Mouse (Mus musculus): ENCODE data around the gene Syf2. TPM values are rescaled to one million over a fixed set of nuclear protein-coding genes. Genes with fewer than 3 reads are reported as not detected.

The Syf2 gene
- polyA plus RNA-seq, 1 experiment from 2014 or later, result 73.8 TPM

- peak overlapping the region; percentile 89 for H3K4me3 ChIP-seq
- WGBS, result 50% methylated on average over 14 of the region's 14 CpGs
- H3K9ac ChIP-seq, result peak overlapping the region; percentile 84; the same call in 1 of the 2 replicates
- no peaks in the 10 kb centered on the region for H3K27me3 ChIP-seq
- H3K9me3 ChIP-seq, result no peaks in the 10 kb centered on the region
- H3K27ac ChIP-seq, result peak overlapping the region; percentile 89; the same call in 1 of the 2 replicates
- ATAC-seq (ENCODE audit: borderline replicate concordance, extremely low read depth, low FRiP score, low TSS enrichment), result no peak
- H3K4me2 ChIP-seq, result peak overlapping the region; percentile 65
- peaks cover 17% of the 10 kb centered on the region for H3K4me1 ChIP-seq
- peaks cover 18% of the 10 kb centered on the region; the same call in 1 of the 2 replicates for H3K36me3 ChIP-seq
Observed at GRCm38 (mm10) chr4:134915223-134916050, 15.3 kb upstream of the Syf2 start.

GRCm38 (mm10) chr4:134917194-134917593 is 13.5 kb upstream of the Syf2 start:
- 68% methylated on average over 3 of the region's 3 CpGs for WGBS
- no peak for ATAC-seq (ENCODE audit: borderline replicate concordance, extremely low read depth, low FRiP score, low TSS enrichment)
- Histone ChIP-seq H3K4me1 (peaks cover 17% of the 10 kb centered on the region), H3K27me3 (no peaks in the 10 kb centered on the region), H3K9ac (no peak overlapping the region), H3K36me3 (peaks cover 5% of the 10 kb centered on the region; the same call in 1 of the 2 replicates), H3K4me3 (no peak overlapping the region), H3K4me2 (no peak overlapping the region), H3K9me3 (no peaks in the 10 kb centered on the region), H3K27ac (no peak overlapping the region)

DNA sequence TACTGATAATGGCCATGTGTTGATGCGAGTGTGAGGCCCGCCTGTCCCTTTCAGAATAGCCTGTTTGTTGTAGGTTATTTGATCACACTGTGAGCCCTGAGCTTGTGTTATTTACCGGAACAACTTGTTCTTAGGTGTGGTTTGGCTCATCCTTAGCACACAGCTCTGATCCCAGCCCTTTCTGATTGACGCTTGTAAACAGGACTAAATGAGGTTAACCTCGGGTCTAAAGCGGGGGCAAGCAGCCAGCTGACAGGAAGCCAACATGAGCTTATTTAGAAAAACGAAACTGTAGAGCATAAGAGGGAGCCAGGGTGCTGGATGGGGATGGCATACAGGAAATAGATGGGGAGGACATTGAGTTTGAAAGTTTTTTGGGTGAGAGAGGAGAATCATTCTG is 12.3 kb upstream of the Syf2 start:
- Histone ChIP-seq H3K9ac (no peak overlapping the region), H3K27me3 (no peaks in the 10 kb centered on the region), H3K36me3 (no peaks in the 10 kb centered on the region), H3K4me2 (no peak overlapping the region), H3K27ac (peak overlapping the region; percentile 34; the same call in 1 of the 2 replicates), H3K4me3 (no peak overlapping the region), H3K9me3 (no peaks in the 10 kb centered on the region), H3K4me1 (peaks cover 16% of the 10 kb centered on the region)
- 32% methylated on average over 7 of the region's 7 CpGs for whole genome bisulfite sequencing
- ATAC-seq (ENCODE audit: borderline replicate concordance, extremely low read depth, low FRiP score, low TSS enrichment), result no peak

DNA sequence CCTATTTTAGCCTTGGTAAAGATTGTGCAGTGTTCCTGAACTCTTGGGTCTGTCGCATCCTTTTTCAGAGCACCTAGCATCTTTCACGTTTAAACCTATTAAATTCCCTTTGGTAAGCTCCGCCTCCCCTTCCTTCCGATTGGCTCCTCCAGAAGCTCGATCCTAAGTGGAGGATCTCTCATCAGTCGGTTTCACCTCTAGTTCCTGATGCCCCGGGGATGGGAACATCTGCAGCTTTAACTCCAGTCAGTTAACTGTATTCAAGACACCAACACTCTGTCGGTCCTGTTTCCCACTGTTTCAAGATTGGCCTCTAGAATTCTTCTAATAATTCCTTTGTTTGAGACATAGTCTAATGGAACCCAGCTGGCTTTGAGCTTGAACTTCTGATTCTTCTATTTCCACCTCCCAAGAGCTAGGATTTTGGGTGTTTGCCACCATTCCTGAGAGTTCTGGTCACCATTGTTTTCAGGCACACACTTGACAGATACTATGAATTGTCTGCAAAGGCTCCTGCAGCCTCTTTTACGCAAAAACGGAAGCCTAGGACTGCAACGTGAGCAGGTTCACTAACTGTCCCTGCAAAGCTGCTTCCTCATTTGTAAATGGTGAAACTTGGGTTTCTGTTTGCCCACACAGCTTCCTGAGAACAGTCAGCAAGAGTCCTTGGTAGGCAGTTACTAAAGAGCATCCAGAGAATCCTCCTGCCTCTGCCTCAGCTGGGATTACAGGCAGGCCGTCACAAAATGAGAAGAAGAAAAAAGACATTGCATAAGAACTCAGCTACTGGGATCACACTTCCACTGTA is 10.8 kb upstream of the Syf2 start:
- Histone ChIP-seq H3K4me1 (peaks cover 9% of the 10 kb centered on the region), H3K36me3 (no peaks in the 10 kb centered on the region), H3K9ac (no peak overlapping the region), H3K4me3 (no peak overlapping the region), H3K9me3 (no peaks in the 10 kb centered on the region), H3K4me2 (no peak overlapping the region), H3K27ac (no peak overlapping the region), H3K27me3 (no peaks in the 10 kb centered on the region)
- ATAC-seq (ENCODE audit: borderline replicate concordance, extremely low read depth, low FRiP score, low TSS enrichment), result no peak
- WGBS, result 40% methylated on average over 12 of the region's 12 CpGs

DNA sequence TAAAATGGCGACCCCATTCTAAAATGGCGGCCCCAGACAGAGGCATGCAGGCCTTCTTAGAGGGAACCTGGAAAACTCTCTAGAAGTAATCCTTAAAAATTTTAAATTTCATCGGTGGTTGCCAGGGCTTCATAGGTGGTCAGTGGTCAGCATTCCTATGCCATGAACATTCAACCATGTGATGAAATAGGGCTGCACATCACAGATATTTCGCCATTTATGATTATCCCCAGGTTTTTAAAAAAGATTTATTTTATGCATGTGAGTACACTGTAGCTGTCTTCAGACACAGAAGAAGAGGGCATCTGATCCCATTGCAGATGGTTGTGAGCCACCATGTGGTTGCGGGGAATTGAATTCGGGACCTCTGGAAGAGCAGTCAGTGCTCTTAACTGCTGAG is 10.1 kb upstream of the Syf2 start:
- peaks cover 6% of the 10 kb centered on the region for H3K36me3 ChIP-seq
- H3K4me2 ChIP-seq, result no peak overlapping the region
- no peaks in the 10 kb centered on the region for H3K9me3 ChIP-seq
- no peak overlapping the region for H3K9ac ChIP-seq
- H3K27ac ChIP-seq, result no peak overlapping the region
- no peak overlapping the region for H3K4me3 ChIP-seq
- ATAC-seq (ENCODE audit: borderline replicate concordance, extremely low read depth, low FRiP score, low TSS enrichment), result no peak
- WGBS, result 95% methylated on average over 6 of the region's 6 CpGs
- peaks cover 10% of the 10 kb centered on the region for H3K4me1 ChIP-seq
- H3K27me3 ChIP-seq, result no peaks in the 10 kb centered on the region

DNA sequence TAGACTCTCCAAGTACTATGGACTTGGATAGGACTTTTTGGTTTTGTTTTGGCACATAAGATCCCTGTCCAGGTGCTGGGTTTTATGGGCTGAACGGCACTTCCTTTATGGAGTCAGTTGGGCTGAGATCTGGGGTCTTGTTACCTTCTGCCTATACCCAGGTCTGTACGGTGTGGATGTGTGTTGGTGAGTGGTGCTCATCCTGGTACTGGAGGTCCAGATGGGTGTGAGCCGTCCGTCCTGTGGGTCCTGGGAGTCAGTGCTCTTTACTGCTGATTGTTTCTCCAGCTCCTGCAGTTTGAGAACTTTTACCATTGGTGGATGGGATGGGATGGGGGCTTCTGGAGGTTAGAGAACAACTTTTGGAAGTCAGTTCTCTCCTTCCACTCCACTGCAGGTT is 9.0 kb upstream of the Syf2 start:
- no peak overlapping the region for H3K9ac ChIP-seq
- H3K27me3 ChIP-seq, result no peaks in the 10 kb centered on the region
- H3K4me3 ChIP-seq, result no peak overlapping the region
- ATAC-seq (ENCODE audit: borderline replicate concordance, extremely low read depth, low FRiP score, low TSS enrichment), result no peak
- no peak overlapping the region for H3K4me2 ChIP-seq
- peaks cover 17% of the 10 kb centered on the region for H3K4me1 ChIP-seq
- 91% methylated on average over 4 of the region's 4 CpGs for WGBS
- H3K36me3 ChIP-seq, result peaks cover 16% of the 10 kb centered on the region
- no peak overlapping the region for H3K27ac ChIP-seq
- H3K9me3 ChIP-seq, result no peaks in the 10 kb centered on the region

- no peaks in the 10 kb centered on the region for H3K9me3 ChIP-seq
- H3K36me3 ChIP-seq, result peaks cover 21% of the 10 kb centered on the region
- H3K4me2 ChIP-seq, result peak overlapping the region; percentile 63
- no peaks in the 10 kb centered on the region for H3K27me3 ChIP-seq
- ATAC-seq (ENCODE audit: borderline replicate concordance, extremely low read depth, low FRiP score, low TSS enrichment), result no peak
- H3K4me1 ChIP-seq, result peaks cover 19% of the 10 kb centered on the region
- H3K9ac ChIP-seq, result peak overlapping the region; percentile 57
- peak overlapping the region; percentile 85 for H3K4me3 ChIP-seq
- peak overlapping the region; percentile 83 for H3K27ac ChIP-seq
- WGBS, result 58% methylated on average over 10 of the region's 10 CpGs
Observed at GRCm38 (mm10) chr4:134922111-134922924, 8.4 kb upstream of the Syf2 start.

- Histone ChIP-seq H3K9ac (peak overlapping the region; percentile 57), H3K36me3 (peaks cover 27% of the 10 kb centered on the region), H3K27ac (peak overlapping the region; percentile 83), H3K9me3 (no peaks in the 10 kb centered on the region), H3K4me2 (peak overlapping the region; percentile 63), H3K4me3 (peak overlapping the region; percentile 85), H3K4me1 (peaks cover 19% of the 10 kb centered on the region), H3K27me3 (no peaks in the 10 kb centered on the region)
- under 1% methylated on average over 13 of the region's 13 CpGs for WGBS
- peak; percentile 61; the same call in 1 of the 2 replicates for ATAC-seq (ENCODE audit: borderline replicate concordance, extremely low read depth, low FRiP score, low TSS enrichment)
Observed at GRCm38 (mm10) chr4:134922925-134923244, 7.8 kb upstream of the Syf2 start.

DNA sequence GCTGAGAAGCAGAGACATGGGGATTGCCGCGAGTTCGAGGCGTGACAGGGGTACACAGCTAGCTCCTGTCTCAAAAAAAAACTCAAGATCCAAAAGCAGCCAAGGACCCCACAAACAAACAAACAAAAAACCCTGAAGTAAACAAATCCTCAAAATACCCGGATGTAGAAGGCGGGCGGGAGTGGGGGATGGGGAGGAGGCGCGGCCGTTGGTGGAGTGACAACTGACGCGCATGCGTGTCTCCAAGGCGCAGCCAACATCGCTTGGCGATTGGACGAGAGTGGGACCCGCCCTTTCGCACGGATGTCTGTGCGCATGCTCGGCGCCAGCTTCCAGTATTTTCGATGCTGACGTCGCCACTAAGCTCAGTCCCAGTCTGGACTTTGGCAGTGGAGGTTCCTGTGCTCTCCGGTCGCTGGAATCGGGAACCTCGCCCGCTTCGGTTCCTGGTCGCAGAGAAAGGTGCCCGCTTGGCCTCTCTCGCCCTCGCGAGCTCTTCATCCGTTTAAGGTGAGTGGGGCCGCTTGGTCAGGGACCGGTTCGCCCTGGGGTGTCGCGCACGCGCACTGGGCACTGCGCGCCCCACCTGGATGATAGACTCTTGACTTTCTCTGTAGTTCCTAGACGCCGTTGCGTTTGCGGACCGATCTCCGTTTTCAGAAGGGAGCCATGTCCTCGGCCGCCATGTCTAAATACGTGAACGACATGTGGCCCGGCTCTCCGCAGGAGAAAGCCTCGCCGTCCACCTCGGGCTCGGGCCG is 7.3 kb upstream of the Syf2 start, which contains the start of gene Rsrp1:
Gene Rsrp1, plus strand, starts transcription at position 335 of the 761 bp plus-strand sequence.
- Histone ChIP-seq H3K4me3 (peak within 1 kb of the TSS; percentile 85), H3K4me1 (peaks cover 19% of the 10 kb centered on the region), H3K9me3 (no peaks in the 10 kb centered on the region), H3K9ac (peak within 1 kb of the TSS; percentile 95), H3K27me3 (no peaks in the 10 kb centered on the region), H3K4me2 (peak within 1 kb of the TSS; percentile 69), H3K36me3 (peaks cover 30% of the 10 kb centered on the region), H3K27ac (peak within 1 kb of the TSS; percentile 90)
- WGBS, result under 1% methylated on average over 64 of the region's 64 CpGs
- ATAC-seq (ENCODE audit: borderline replicate concordance, extremely low read depth, low FRiP score, low TSS enrichment), result peak; percentile 93

DNA sequence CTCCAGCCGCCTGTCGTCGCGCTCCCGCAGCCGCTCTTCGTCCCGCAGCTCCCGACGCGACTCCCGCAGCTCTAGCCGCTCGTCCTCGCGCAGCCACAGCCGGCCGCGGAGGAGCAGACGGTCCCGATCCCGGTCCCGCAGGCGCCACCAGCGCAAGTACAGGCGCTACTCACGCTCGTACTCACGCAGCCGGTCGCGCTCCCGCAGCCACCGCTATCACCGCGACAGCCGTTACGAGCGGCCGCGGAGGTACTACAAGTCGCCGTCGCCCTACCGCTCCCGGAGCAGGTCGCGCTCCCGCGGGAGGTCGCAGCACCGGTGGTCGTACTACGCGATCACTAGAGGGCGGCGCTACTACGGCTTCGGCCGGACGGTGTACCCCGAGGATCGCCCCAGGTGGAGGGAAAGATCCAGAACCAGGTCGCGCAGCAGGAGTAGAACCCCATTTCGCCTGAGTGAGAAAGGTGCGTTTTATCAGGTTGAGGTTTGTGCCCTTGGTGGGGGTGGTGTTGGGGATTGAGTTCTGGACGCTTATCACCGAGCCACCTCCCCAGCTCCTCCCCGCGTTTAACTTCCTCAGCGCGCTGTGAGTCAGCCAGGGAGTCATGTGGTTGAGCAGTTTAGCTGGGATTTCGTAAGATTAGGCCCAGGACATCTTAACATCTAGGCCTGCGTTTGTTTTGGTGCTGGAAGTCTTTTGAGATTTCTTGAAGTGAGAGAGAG is 6.5 kb upstream of the Syf2 start:
- H3K27ac ChIP-seq, result peak overlapping the region; percentile 90
- peak overlapping the region; percentile 69 for H3K4me2 ChIP-seq
- under 1% methylated on average over 75 of the region's 75 CpGs for WGBS
- peak overlapping the region; percentile 95 for H3K9ac ChIP-seq
- peak overlapping the region; percentile 85 for H3K4me3 ChIP-seq
- H3K36me3 ChIP-seq, result peaks cover 30% of the 10 kb centered on the region
- no peaks in the 10 kb centered on the region for H3K9me3 ChIP-seq
- peak; percentile 39 for ATAC-seq (ENCODE audit: borderline replicate concordance, extremely low read depth, low FRiP score, low TSS enrichment)
- peaks cover 19% of the 10 kb centered on the region for H3K4me1 ChIP-seq
- H3K27me3 ChIP-seq, result no peaks in the 10 kb centered on the region
